Mouse (Mus musculus): ENCODE data around the gene A430005L14Rik.
"Not testable (repeated sequence)": the region's sequence is repeated elsewhere in the genome, so short reads cannot be mapped to it uniquely, and the experiment has no call there.

- 0 out of 2 replicates have a peak, but pooled peaks have one; percentile 12 for TF ChIP-seq CTCF (IDR thresholded peaks at IDR 0.05; ENCODE audit: low read depth, low read length)
- not testable (repeated sequence) for TF ChIP-seq POLR2A (IDR thresholded peaks at IDR 0.05; ENCODE audit: extremely low read depth, insufficient read depth, low read length)
Measured at GRCm38 (mm10) chr4:153922090-153922489, 34.9 kb upstream of the A430005L14Rik start.
